Mouse (Mus musculus) layer of hippocampus, postnatal 10 days (tissue): ENCODE data around the gene N4bp1. TPM values are rescaled to one million over a fixed set of nuclear protein-coding genes. Genes with fewer than 3 reads are reported as not detected.

Experiments
- DNase-seq, 2 experiments: peaks; one replicate each; pipeline ENCODE4 v3.0.0; 2021; ENCODE audit warnings: low spot score in 2 of 2
- total RNA-seq, 2 experiments: library from RNA; stranded (reverse); gene quantifications; 2 replicates each; pipeline ENCODE4 v1.2.3; 2021

Gene N4bp1
- total RNA-seq, 2 experiments from 2014 or later, result 25.9 to 27.0 TPM

DNA sequence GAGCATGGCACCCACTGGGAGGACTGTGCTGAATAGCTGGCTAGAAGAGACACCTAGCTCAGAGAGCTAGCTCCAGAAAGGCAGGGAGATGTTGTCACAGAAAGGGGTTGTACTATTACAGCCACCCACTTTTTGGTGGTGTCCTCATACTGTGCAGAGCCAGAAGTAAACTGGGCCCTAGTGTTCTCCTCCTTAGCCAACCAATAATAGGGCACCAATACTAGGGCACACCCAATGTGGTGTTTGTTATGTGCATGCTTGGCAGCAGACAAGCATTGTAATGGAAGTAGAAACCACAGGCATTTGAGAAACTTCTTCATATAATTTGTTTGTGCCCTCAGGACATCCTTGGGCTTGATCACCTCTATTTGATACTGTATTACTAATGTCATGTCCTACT, 58.5 kb downstream of the N4bp1 start:
- no peak for DNase-seq

DNA sequence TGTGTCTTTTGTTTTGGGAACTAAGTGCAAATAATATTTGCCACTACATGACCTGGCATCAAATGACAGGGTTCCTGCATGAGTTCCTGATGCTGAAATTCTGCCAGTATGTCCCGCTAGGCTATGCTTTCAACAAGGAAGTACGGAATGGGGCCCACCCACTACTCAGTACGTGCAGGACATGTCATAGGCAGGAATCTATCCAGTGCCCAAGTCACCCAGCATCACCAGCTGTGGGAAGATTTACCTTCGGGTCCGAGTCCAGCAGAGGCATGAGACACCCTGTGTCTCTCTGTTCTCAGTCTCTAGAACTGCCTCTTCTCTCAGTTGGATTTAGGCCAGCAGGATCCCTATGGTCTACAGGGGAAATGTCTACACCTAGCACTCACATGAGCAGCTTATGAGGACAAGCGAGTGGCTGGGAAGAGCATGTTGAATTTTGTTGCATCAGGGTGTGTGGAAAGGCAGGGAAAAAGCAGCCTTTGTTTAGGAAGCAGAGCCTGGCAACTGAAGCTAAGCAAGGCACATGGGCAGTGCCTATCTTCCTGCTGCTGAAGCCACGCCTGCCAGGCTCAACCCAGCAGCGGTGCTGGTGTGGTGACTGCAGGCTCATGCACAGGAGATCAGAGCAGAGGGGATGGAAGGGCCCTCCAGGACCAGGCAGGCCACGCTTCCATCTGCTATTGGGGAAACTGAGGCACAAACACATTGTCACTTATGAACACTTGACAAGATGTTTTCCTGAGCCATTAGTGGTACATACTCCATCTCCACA, 59.2 kb downstream of the N4bp1 start:
- no peak for DNase-seq

DNA sequence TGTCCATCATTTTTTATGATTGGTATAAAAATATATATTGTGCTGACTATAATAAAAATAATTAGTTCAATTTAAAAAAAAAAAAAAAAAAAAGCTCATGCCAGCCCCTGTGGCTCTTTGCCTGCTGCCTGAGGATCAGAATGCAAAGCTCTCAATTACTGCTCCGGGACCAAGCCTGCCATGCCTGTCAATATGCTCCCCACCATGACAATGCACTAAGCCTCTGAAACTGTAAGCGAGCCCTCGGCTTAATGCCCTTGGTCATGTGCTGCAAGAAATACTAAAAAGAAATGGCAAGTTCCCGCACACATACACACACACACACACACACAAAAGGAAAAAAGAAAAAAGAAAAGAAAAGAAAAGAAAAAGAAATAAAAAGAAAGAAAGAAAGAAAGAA, 60.3 kb downstream of the N4bp1 start:
- no peak for DNase-seq

DNA sequence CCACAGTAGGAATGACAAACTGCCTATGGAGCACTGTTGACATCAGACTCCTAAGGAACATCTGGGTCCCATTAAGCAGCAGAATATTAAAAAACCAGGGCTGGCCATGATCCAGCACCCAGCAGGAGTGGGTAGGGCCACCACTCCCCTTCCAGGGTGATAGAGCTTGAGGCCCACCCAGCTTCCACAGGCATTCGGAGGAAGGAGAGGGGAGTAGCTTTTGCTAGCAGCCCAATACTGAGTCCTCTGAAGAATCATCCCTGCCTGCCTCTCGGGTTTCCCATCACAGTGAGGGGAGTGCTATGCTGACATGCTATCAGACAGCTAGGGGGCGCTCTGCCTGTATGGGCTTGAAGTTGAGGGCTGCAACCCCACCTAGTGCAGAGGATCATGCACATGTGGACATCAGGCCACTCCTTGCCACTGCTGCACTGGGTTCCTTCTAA, 64.3 kb downstream of the N4bp1 start:
- peak; percentile 55 to 59 for DNase-seq

DNA sequence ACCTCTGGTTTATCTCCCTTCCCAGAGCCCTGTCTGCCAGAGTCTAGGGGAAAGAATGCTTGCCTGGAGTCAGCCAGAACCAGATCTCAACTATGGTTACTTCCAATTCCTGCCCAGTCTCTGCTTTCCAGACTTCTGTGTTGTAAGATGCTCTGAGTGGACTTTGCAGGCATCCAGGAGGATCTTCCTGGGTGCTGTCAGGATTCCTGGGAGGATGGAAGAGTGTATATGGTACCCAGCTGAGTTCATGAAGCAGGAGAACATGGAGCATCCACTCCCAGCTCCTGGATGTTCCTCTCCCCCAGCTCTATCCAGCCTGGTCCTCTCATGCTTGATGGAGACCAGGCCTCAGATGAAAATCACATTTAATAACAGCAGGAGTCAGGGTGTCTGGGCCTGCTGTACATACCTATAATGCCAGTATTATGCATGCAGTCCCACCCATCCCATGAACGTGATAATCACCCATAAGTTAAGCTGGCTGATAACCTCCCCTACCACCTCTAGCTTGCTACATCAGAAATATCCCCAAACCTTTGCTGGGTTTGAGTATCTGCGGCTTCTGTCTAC, 64.8 kb downstream of the N4bp1 start:
- no peak for DNase-seq

DNA sequence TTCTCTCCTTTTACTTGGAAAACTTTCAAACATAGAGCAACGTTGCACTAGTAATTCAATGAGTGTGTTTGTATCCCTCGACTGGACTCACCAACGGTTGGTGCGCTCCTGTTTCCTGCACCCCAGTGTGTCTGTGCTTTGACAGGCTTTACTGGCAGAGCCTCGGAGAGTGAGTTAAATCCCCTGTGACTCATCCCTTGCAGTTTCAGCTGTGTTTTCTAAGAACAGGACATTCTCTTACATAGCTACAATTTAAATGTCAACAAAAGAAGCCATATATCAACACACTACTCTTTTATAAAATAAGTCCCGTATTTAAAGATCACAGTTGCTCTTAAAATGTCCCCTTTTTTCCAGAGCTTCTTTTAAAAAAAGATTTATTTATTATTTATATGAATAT, 65.6 kb downstream of the N4bp1 start:
- no peak for DNase-seq

DNA sequence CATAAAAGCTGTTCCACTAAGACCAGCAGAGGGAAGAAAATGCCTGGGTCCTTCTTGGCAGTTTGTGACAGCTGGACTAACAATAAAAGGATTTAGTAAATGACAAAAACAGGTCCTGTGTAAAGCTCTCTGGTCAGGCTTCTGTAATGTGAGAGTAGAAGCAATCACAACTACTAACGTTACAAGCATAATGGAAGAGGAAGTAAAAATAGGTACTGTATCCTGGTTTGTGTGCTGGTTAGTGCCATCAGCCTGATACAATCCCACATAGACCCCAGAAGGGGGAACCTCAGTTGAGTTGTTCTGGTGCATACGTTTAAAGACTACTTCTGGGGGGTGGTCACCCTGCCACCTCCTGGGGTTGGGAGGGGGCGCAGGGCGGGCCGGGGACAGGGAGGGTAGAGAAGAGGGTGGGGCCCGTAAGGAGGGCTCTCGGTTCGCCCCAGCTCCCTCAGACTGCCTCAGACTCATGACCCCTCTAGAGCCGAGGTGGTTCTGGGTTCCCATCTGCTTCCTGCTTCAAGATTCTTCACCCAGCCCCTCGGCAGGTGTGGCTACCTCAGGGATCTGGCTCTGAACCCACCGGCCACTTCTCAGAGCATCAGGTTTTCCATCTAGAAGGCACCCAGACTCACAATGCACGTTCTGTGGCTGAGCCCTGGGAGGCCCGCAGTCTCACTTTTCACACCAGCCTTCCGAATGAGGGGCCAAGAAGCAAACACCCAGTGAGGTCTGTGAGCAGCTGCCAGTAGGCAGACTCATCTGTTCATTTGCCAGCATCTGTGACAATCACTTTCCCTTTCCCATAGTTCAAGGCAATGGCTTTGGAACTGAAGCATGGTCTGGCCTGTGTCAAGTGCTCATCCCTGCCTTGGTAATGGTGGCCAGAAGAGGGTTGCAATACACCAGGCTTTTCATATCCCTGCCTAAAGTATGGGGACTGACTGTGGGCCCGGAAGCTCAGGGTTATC, 75.8 kb downstream of the N4bp1 start:
- no peak for DNase-seq

DNA sequence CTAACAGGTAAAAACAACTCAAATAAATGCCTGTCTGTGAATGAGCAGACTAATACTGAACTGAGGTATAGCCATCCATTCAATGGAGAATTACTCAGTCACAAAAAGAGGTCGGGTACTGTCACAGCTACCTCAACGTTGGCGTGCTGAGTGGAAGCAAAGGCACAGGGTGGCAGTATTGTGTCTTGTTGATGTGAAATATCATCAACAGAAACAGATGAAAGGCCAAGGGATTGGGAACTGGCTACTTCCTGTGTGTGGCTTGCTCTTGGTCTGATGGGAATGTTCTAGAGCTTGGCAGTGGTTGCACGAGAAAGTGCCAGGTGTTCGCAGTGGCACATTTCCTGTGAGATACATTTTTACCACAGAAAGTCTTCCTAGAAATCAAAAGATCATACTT, 76.8 kb downstream of the N4bp1 start:
- DNase-seq, result peak in 1 of 2 experiments; percentile 32

DNA sequence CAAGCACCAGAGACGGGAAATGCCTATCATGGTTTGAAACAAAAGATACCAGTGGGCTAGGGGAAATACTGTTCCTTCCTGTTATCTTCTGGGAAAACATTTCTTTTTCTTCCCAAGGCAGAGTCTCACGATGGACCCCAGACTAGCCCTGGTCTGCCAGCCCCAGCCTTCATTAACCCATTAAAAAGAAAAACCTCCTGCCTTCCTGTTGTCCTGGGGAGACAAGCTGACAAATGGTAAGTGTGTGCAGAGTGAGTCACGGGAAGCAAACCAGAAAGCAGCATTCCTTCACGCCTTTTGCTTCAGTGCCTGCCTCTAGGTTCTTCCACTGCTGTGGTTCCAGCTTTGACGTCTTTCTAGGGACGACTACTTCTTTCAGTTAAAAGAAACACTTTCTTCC, 83.1 kb downstream of the N4bp1 start:
- DNase-seq, result no peak

DNA sequence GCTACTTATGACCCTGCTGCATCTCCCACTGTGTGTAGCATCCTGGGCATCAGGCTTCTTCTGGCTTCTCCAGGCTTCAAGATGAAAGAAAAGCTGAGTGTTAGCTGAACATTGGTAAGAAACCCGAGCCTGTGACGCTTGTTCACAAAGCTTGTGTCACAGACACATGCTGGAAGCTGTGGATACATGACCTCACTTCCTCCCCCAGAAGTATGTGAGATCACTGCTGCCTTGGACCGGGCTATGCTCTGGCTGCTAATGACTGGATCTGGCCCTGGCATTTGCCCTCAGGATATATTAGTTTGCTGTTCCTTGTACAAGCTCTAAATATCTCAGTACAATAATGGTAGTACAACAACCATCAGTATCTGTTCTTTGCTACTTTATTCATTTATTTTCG, 84.1 kb downstream of the N4bp1 start:
- DNase-seq, result no peak

DNA sequence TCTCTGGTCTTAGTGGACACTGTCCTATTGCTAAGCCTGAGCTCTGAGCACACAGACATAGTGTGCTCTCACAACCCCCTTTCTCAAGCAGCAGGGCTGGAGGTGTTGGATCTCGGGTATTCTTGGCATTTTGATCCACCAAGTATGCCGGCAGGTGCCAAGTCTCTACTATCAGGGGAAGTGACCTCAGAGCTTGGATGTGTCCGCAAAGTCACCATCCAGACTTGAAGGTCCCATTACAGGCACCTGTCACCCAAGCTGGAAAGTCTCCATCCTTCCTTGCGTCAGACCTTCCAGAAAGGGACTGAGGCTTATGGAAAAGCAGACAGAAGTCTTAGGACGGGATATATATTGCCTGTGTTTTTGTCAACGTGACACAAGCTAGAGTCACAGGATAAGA, 86.9 kb downstream of the N4bp1 start:
- no peak for DNase-seq

DNA sequence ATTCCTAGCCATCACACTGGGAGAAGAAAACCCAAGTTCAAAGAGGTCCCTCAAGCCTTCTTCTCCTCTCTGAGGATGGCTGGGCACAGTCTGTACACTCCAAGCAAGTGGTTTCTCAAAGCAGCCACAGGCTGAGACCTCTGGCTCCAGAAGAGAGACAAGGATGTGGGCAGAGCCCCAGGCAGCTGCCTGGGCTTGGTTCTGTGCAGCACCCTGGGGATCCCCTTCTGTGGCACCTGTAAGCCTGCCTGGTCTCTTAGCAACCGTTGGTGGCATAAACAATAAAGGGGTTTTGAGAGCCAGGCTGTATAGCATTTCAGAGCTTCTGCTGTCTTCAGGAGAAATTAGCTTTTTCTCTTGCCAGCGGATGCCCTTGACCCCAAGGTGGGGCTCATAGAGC, 87.4 kb downstream of the N4bp1 start:
- peak in 1 of 2 experiments; percentile 23 for DNase-seq

DNA sequence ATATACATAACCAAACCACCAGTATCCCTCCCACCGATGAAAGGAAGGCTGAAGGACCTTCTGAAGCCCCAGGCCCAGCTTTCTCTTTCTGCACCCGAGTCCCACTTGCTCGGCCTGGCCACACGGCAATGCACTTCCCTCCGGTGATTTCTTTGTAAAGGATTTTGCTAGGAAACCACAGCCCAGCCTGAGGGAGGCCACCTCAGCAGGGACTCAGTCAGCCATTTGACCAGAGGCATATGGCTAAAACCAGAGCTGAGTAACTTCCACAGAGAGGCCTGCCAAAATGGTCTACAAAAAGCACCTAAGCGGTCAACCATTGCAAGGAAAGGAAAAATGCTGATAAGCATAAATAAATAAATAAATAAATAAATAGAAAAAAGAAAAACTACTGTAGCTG, 90.3 kb downstream of the N4bp1 start:
- DNase-seq, result no peak

DNA sequence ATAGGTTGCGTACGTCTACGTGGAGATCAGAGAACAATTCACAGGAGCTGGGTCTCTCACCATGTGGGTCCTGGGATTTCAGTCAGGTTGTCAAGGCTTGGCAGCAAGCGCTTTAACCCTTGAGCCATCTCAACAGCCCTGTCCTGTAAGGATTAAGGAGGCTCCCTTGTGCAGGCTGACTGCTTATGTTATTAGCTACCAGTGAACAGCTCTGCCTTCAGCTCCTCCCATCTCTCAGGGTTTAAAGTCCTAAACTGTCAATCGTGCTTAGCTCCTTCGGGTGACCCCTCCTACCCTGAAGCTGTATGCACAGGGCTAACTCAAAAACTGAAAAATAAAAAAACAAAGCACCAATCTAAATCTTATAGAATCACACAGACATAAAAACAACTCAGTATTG, 93.5 kb downstream of the N4bp1 start:
- DNase-seq, result no peak

DNA sequence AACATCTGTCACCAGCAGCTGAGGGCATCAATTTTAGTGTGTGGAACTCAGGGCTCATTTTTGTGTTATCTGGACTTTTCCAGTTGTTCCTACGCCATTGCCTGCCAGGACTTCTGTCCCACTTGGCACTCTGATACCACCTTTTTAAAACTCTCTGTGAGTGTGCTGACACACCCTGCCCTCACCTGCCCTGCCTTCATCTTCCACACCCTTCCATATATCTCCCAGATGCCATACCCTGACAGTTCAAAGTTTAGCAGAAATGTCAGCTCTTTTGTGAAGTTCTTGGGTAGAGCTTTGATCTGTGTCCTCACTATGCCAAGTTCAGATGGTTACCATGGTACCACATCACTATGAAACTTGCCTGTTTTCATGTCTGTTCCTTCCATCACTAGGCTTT, 95.5 kb downstream of the N4bp1 start:
- DNase-seq, result no peak

DNA sequence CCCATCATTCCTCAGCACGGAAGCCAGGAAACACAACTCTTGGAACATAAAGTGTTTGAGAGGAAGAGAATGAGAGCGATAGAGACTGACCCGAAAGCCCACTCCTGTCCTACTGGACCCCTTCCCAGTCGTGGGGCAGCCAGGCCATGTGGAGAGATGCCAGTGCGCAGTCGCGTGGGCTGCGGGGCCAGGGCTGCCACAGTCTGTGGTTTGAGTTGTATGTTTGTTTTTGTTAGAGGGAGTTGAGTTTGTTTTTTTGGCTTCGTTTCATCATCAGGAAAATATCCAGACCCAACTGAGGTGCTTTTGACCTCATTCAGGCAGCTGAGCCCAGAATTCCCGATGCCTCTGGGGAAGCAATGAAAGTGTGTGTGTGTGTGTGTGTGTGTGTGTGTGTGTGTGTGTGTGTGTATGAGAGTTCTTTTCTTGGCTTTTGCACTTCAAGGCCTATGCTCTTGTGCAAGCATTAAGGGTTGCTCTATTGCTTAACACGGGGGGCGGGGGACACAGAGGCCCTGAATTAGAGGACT, 97.1 kb downstream of the N4bp1 start:
- DNase-seq, result peak in 1 of 2 experiments; percentile 28

DNA sequence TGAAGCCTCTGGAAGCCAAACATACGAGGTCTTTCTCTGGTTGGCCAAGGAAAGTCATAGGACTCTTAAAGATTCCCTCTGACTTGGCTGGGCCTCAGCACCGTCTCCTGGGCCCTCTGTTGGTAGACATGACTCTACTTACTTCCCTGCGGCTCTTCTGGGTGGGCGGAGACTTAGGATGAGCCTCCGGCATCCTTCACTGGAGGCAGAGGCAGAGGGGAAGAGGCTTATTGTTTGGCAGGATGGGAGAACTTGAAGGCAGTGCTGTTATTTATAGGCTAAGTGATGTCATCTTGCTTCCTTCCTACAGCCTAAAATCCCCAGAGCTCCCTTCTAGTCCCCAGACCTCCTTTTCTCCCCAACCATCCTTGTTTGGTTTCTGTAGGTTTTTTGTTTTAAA, 98.6 kb downstream of the N4bp1 start:
- DNase-seq, result no peak

DNA sequence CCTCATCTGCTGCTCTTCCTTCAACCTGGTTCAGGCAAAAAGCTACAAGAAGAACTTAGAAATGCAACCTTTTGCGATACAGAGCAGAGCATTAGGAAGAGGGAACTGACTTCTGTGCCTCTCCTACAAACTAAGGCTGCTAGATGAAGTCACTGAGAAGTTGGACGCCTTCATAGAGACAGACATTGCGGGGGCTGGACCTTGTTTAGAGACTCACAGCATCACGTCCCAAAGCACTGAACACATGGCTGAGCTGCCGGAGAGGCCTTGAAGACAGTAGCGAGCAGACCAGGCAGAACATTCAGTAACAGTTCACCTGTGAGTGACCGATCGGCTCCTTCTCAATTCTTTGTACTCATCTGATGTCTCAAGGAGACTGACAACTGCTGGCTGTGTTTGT, 104.0 kb downstream of the N4bp1 start:
- no peak for DNase-seq

DNA sequence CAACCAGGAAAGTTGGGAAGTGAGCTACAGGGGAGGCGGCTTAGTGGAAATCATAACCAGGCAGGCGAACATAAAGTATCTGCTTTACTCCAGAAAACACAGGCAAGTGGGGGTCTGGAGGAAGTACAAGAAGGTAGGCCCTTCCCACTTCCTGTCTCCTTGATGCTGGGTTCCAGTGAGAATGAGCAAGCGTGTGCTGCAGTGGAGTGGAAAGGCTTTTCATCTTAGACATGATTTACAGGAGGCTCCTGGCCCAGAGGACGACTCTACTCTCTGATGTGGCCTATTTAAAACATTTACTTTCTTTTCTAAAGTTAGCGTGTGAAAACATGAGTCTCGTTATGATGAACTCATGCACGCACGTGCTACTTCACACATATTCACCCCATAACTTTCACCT, 105.9 kb downstream of the N4bp1 start:
- no peak for DNase-seq

DNA sequence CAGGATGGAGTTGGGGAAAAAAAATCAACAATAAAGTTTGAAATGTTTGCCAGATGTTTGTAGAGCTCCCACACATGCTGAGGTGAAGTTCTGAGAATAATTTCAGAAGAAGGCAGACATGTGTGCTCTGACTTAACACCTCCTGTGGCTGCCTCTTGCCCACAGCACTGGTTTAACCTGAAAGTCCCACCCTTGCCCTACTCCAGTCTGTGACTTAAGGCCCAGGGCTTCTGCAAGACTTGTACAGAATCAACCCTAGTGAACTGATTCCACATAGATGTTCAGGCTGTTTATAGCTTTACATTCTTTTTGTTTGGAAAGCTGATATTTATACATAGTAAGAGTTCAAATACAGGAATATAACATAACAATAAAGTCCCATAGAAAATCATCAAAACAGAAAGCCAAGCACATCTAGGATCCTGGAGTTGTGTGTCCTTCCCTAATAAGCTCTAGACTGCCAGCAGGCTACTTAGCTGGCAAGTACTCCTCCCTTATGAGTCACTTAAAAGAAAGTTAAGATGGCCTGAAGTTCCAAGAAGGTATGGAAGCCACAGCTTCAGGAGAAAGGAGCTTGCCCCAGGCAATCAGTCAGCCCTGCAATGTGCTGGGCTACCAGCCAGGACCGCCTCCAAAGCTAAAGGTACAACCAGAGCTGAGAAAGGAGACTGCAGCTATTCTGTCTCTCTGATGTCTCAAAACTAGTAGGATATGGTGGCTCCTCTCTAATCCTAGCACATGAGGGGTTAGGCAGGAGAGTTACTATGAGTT, 114.9 kb downstream of the N4bp1 start:
- no peak for DNase-seq

DNA sequence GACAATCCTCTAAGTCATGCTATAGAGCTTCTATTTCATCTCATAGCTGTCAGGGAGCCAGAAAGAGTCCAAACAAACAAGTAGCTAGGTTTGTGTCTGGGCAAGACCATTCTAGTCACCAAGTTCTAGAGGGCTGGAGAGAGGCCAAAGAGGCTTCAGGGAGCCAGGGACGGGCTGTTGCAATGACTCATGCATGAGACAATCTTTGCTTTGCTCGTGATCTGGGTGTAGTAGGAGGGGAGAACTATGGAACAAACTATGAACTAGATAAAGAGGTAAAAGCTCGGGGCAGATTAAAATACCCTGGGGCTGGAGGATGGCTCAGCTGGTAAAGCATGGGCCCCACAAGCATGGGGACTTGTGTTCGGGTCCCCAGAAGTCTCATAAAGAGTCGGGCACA, 116.6 kb downstream of the N4bp1 start:
- no peak for DNase-seq
